Mouse (Mus musculus) myocyte (in vitro differentiated cells): Measurements from ENCODE around the gene Cfap61.

ENCODE experiments used
- MAX ChIP-seq: IDR thresholded peaks from one replicate; pipeline ENCODE4 v1.6.1; 2011; ENCODE audit warnings: low read depth, mild to moderate bottlenecking, control low read depth
- POLR2A ChIP-seq: IDR thresholded peaks from one replicate; pipeline ENCODE4 v1.6.1; 2011; ENCODE audit warnings: low read depth, mild to moderate bottlenecking, control low read depth, moderate library complexity; ENCODE audit not compliant: insufficient read length
- POLR2AphosphoS2 ChIP-seq: IDR thresholded peaks from one replicate; pipeline ENCODE4 v1.6.1; 2011; ENCODE audit warnings: low read depth, control low read depth; ENCODE audit not compliant: insufficient read length
- SRF ChIP-seq: IDR thresholded peaks from one replicate; pipeline ENCODE4 v1.6.1; 2011; ENCODE audit warnings: low read depth; ENCODE audit not compliant: control insufficient read depth, insufficient read length
- TCF12 ChIP-seq: IDR thresholded peaks from one replicate; pipeline ENCODE4 v1.6.1; 2011; ENCODE audit warnings: mild to moderate bottlenecking, control low read depth; ENCODE audit not compliant: poor library complexity, insufficient read depth, severe bottlenecking
- TCF3 ChIP-seq: IDR thresholded peaks from one replicate; pipeline ENCODE4 v1.6.1; 2011; ENCODE audit warnings: low read depth, control low read depth; ENCODE audit not compliant: insufficient read length
- USF1 ChIP-seq: IDR thresholded peaks from one replicate; pipeline ENCODE4 v1.6.1; 2011; ENCODE audit warnings: low read depth, mild to moderate bottlenecking, control low read depth, moderate library complexity

DNA sequence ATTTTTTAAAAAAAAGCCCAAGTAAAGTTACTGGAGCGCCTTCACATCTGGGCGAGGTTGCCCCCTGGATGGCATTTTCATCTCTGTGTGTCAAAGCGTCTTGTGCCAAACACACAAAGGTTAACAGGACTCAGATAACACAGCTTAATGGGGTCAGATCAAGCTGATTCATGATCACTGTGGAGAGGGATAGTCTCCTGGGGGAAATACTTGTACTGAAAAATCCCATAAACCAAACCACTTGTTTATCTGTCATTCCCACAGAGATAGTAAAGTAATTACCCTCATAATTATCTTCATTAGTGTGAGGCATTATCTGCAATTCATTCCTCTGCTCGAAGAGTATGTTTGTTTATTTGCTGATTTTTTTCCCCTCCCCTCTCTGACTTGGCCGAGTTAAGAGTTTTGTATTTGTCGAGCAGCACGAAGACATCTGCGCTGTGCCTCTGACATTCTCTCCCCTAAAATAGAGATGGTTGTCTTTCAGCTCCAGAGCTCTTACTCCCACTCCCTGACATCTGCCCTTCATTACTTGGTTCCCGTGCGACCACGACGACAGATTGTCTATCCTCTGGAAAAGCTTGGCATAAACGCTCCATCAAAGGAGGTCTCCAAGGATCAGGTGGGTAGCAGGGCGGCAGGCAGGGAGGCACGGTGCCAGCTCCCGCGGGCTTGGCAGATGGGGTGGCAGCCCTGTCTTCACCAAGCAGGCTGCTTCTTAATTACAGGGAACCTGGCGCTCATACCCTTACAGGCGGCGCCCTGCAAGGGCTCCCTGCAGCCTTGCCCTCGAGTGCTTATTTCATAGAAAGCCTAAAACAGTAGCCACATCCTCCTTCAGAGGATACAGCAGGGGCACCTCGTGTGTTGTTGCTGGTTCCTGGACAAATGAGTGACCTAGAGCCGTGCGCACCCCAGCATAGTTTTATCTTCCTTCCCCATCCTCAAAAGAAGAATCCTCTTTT is 110.6 kb downstream of the Cfap61 start:
- no peak for TF ChIP-seq TCF3
- no peak for TF ChIP-seq TCF12
- TF ChIP-seq POLR2AphosphoS2: no peak
- no peak for TF ChIP-seq SRF
- TF ChIP-seq MAX: no peak
- no peak for TF ChIP-seq POLR2A
- no peak for TF ChIP-seq USF1
